Mouse (Mus musculus) heart, embryonic 16.5 days (tissue): ENCODE measurements around the gene Rbm4b. TPM values are rescaled to one million over a fixed set of nuclear protein-coding genes. Genes with fewer than 3 reads are reported as not detected.
"Not testable (repeated sequence)": the region's sequence is repeated elsewhere in the genome, so short reads cannot be mapped to it uniquely, and the experiment has no call there.

Experiments used
- ATAC-seq: fragments of 200-750 bp; cut with Nextera tagmentation; replicated peaks from 2 replicates; pipeline ENCODE4 v1.8.0; 2017; ENCODE audit warnings: moderate number of reproducible peaks; ENCODE audit not compliant: insufficient read depth, low FRiP score; ENCODE audit errors: extremely low read depth
- H3K27ac ChIP-seq: fragments of 300-500 bp; sonication (generic); 2 replicates; pipeline ENCODE4 v1.5.1; 2014; ENCODE audit warnings: mild to moderate bottlenecking, low read length, control low read depth, moderate library complexity
- H3K27me3 ChIP-seq: fragments of 300-500 bp; sonication (generic); 2 replicates; pipeline ENCODE4 v1.6.1; 2014; ENCODE audit warnings: low read length, mixed read lengths; ENCODE audit not compliant: control insufficient read depth, insufficient read depth
- H3K36me3 ChIP-seq: fragments of 300-500 bp; sonication (generic); 2 replicates; pipeline ENCODE4 v1.6.1; 2014; ENCODE audit not compliant: control insufficient read depth, insufficient read depth
- H3K4me1 ChIP-seq: fragments of 300-500 bp; sonication (generic); 2 replicates; pipeline ENCODE4 v1.6.1; 2014; ENCODE audit warnings: low read length, mixed read lengths; ENCODE audit not compliant: control insufficient read depth, insufficient read depth
- H3K4me2 ChIP-seq: fragments of 300-500 bp; sonication (generic); 2 replicates; pipeline ENCODE4 v1.6.1; 2014; ENCODE audit warnings: low read depth, mild to moderate bottlenecking, control low read depth, low read length
- H3K4me3 ChIP-seq: fragments of 300-500 bp; sonication (generic); 2 replicates; pipeline ENCODE4 v1.5.1; 2014; ENCODE audit warnings: mild to moderate bottlenecking, control low read depth, low read length
- H3K9ac ChIP-seq: fragments of 300-500 bp; sonication (generic); 2 replicates; pipeline ENCODE4 v1.6.1; 2014; ENCODE audit warnings: low read length, control low read depth
- H3K9me3 ChIP-seq: fragments of 300-500 bp; sonication (generic); replicated peaks from 2 replicates; pipeline ENCODE4 v1.6.1; 2016; ENCODE audit warnings: low read length; ENCODE audit not compliant: control insufficient read depth
- WGBS: fragments of 180-500 bp; shearing (Covaris S2); extraction: QIAGEN DNeasy Blood & Tissue Kit; methylation state at CpG from one replicate; pipeline ENCODE4 v1.1.7; 2014; 5-methylcytosine and 5-hydroxymethylcytosine counted together
- polyA plus RNA-seq: library from polyadenylated mRNA; unstranded; fragments of >200 nt; fragmentation: Nextera tagmentation; extraction: Ambion mirVana; gene quantifications from 2 replicates; pipeline ENCODE4 v1.2.1, GENCODE M21; 2015

Gene Rbm4b
- polyA plus RNA-seq, 1 experiment from 2014 or later: 38.0 TPM

DNA sequence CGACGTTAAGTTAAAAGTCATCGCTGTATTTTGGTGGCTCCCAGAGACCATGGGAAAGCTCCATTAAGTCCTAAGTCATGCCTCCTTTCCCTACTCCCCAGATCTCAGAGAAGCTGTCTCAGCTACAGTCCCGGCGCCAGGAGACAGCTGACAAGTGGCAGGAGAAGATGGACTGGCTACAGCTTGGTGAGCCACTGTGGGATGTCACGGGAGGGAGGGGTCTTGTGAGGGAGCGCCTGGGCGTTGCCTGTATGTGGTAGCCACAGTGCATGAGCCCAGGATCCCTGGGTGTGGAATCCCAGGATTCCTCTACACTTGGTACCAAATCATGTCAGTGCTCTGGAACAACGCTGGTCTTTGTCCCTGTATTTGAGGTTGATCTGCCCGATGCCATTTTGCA lies 7.8 kb upstream of the Rbm4b start:
- Histone ChIP-seq H3K9ac (no peak overlapping the region), H3K27ac (no peak overlapping the region), H3K9me3 (no peaks in the 10 kb centered on the region), H3K36me3 (no peaks in the 10 kb centered on the region), H3K4me2 (no peak overlapping the region), H3K27me3 (no peaks in the 10 kb centered on the region), H3K4me1 (0 out of 2 replicates have a peak, but pooled peaks cover 4% of the 10 kb centered on the region), H3K4me3 (no peak overlapping the region)
- no peak for ATAC-seq
- WGBS: 76% methylated on average over 10 of the region's 10 CpGs

DNA sequence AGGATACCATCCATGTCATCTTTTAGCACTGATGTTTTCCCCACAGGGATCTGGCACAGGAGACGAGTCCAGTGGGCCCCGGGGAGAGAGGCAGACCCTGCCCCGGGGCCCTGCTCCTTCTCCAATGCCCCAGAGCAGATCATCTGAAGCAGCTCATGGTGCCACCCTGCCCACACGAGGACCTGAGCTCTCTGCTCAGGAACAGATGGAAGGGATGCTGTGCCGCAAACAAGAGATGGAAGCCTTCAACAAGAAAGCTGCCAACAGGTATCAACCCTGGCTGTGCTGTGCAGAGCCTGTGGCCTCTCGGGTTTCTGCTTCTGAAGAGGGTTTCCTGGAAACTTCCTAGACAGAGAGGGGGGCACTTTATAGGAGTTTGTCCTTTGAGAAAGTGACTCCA lies 6.3 kb upstream of the Rbm4b start:
- H3K4me2 ChIP-seq: no peak overlapping the region
- H3K4me3 ChIP-seq: no peak overlapping the region
- 0 out of 2 replicates have a peak, but pooled peaks cover 4% of the 10 kb centered on the region for H3K4me1 ChIP-seq
- H3K36me3 ChIP-seq: no peaks in the 10 kb centered on the region
- no peaks in the 10 kb centered on the region for H3K27me3 ChIP-seq
- ATAC-seq: no peak
- H3K27ac ChIP-seq: no peak overlapping the region
- H3K9ac ChIP-seq: no peak overlapping the region
- 79% methylated on average over 6 of the region's 6 CpGs for WGBS
- no peaks in the 10 kb centered on the region for H3K9me3 ChIP-seq

DNA sequence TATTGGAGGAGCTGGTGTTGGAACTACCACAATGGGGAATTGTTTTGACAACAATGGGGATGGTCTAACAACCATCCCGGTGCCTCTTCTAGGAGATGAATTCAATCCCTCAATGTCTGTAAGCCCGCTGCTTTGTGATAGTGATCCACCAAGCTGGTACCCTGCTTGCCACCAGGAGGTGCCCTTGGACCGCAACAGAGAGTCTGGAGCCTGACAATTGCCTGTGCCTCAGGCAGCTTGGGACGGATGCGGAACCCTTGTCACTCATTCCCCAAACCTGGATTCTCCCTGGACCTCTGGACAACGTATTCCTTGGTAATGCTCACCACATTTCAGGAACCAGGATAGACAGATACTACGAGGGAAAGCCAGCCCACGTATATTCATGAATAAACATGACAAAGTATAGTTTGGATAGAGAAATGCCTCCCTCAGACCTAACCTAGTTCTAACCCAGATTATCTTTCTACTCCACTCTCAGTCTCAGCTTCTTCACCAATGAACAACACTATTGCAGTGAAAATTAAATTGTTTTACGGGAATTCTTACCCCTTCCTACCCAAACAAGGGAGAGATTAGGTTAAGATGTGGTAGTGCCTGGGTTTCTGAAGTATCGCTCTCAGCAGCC lies 618 bp upstream of the Rbm4b start:
- ATAC-seq: peak; percentile 78
- Histone ChIP-seq H3K27me3 (no peaks in the 10 kb centered on the region), H3K4me2 (peak overlapping the region; percentile 79), H3K4me3 (peak overlapping the region; percentile 91), H3K36me3 (peaks cover 2% of the 10 kb centered on the region; the same call in 1 of the 2 replicates), H3K9ac (peak overlapping the region; percentile 77), H3K9me3 (no peaks in the 10 kb centered on the region), H3K4me1 (peaks cover 12% of the 10 kb centered on the region), H3K27ac (peak overlapping the region; percentile 93)
- WGBS: 0% methylated on average over 10 of the region's 10 CpGs

DNA sequence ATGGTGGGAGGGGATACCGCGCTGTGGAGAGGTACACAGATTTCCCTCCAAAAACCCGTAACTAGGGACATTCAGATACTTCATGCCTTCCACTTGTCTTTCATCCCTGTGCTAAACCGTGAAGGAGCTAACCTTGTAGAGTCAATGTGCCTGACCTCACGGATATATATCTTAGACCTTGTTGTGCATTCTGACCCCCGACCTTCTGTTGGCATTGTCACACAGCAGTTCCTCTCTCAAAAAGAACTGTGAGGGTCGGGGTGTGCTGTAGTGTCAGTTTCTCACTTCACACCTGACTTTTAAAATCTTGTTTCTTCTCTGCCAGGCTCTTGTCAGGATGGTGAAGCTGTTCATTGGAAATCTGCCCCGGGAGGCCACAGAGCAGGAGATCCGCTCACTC lies 624 bp downstream of the Rbm4b start:
- H3K4me1 ChIP-seq: peaks cover 12% of the 10 kb centered on the region
- 3% methylated on average over 9 of the region's 9 CpGs for WGBS
- H3K27me3 ChIP-seq: no peaks in the 10 kb centered on the region
- H3K9me3 ChIP-seq: no peaks in the 10 kb centered on the region
- ATAC-seq: no peak
- peak overlapping the region; percentile 91 for H3K9ac ChIP-seq
- peak overlapping the region; percentile 91 for H3K4me3 ChIP-seq
- H3K4me2 ChIP-seq: peak overlapping the region; percentile 90
- H3K27ac ChIP-seq: peak overlapping the region; percentile 97
- peaks cover 3% of the 10 kb centered on the region; the same call in 1 of the 2 replicates for H3K36me3 ChIP-seq

DNA sequence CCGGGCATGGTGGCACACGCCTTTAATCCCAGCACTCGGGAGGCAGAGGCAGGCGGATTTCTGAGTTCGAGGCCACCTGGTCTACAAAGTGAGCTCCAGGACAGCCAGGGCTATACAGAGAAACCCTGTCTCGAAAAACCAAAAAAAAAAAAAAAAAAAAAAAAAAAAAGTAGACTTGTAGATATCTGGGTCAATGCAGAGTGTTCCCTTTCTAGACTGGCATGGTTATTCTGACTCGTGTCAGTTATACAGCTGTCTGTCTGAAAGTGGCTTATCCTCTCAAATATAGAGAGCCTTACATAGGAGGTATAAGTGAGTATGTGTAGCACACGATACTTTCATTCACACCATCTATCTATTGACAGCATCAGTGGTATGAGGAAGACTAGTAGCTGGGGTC lies 4.2 kb downstream of the Rbm4b start:
- H3K9me3 ChIP-seq, H3K27me3 ChIP-seq, H3K4me1 ChIP-seq, ATAC-seq, H3K27ac ChIP-seq, H3K4me3 ChIP-seq, H3K9ac ChIP-seq, H3K4me2 ChIP-seq: not testable (repeated sequence)
- H3K36me3 ChIP-seq: peaks cover 21% of the 10 kb centered on the region
- 81% methylated on average over 8 of the region's 8 CpGs for WGBS

DNA sequence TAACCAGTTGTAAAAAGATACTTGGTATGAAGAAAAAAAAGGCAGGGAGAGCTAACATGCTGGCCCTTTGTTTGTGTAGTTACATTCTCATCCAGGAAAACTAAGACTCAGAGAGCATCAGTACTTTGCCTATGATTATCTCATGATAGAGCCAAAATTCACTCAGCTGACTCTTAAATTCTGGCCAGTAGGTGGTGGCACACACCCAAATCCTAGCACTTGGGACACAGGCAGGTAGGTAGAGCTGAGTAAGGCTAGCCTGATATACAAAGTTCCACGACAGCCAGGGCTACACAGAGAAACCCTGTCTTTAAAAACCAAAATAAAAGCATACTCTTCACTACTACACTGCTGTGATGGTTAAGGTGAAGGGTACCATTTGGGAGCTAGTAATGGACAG lies 6.6 kb downstream of the Rbm4b start:
- 63% methylated on average over 1 of the region's 1 CpGs for WGBS
- ATAC-seq: no peak
- Histone ChIP-seq H3K27me3 (no peaks in the 10 kb centered on the region), H3K4me3 (no peak overlapping the region), H3K27ac (no peak overlapping the region), H3K36me3 (peaks cover 24% of the 10 kb centered on the region), H3K4me2 (no peak overlapping the region), H3K4me1 (peaks cover 7% of the 10 kb centered on the region), H3K9me3 (no peaks in the 10 kb centered on the region), H3K9ac (no peak overlapping the region)

DNA sequence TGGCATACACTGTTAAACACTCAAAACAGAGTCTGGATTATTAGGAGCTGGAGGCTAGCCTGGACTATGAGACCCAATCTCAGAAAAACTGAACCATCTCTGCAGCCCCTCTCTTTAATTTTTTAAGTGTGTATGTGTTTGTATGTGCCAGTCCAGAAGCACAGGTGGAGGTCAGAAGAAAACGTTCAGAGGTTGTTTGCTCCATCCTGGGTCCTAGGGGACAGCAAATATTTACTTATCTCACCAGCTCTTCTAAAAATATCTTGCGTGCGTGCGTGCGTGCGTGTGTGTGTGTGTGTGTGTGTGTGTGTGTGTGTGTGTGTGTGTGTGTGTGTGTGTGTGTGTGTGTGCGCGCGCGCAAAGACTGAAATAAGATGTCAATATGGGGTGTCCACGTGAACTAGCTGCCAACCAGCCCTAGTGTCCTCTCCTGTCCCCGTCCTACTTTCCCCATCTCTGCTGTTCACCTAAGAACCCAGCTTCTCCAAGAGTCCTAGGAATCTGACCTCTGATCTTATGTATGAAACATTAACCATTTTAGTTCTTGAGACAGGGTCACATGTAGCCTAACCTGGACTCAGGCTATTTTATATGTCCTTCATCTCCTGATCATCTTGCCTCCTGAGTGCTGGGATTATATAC lies 11.3 kb downstream of the Rbm4b start:
- Histone ChIP-seq H3K9me3 (no peaks in the 10 kb centered on the region), H3K4me2 (no peak overlapping the region), H3K27me3 (no peaks in the 10 kb centered on the region), H3K36me3 (peaks cover 29% of the 10 kb centered on the region), H3K4me1 (peaks cover 2% of the 10 kb centered on the region), H3K27ac (no peak overlapping the region), H3K4me3 (no peak overlapping the region), H3K9ac (no peak overlapping the region)
- 51% methylated on average over 8 of the region's 12 CpGs for WGBS
- no peak for ATAC-seq

DNA sequence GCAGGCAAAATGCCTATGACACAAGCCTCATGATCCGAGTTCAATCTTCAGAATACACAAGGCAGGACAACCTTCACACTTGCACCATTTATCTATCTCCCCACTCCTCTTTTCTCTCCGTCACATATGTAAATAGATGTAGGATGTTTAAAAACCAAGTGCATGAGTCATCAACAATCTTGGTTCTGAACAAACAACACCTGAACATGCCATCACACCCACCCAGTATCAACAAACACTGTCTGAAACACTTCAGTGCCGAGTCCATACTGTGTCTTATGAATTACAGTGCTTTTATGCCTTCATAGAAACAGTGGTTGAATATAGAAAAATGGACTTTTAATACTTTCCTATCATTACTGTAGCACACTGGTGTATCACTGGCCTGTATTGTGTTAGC lies 16.5 kb downstream of the Rbm4b start:
- ATAC-seq: no peak
- 78% methylated on average over 3 of the region's 3 CpGs for WGBS
- no peak overlapping the region for H3K27ac ChIP-seq
- no peaks in the 10 kb centered on the region; the same call in 1 of the 2 replicates for H3K4me1 ChIP-seq
- H3K4me2 ChIP-seq: no peak overlapping the region
- H3K36me3 ChIP-seq: peaks cover 18% of the 10 kb centered on the region
- H3K4me3 ChIP-seq: no peak overlapping the region
- no peak overlapping the region for H3K9ac ChIP-seq
- no peaks in the 10 kb centered on the region for H3K27me3 ChIP-seq
- H3K9me3 ChIP-seq: no peaks in the 10 kb centered on the region

DNA sequence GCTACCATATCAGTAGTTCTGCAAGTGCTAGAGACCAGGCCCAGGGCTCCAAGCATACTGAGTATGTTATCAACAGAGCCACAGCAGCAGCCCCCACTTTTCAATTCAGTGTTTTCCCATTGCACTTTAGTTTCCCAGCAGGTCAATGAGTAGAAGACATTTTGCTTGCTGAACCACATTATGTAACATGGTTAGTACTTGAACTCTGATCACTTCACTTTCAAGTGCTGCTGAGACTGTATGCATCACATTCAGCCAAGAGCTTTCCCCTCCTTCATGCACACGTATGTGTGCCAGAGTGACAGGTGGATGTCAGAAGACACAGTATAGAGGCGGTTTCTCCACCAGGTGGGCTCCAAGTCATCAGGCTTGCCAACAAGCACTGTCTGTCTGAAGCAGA lies 26.6 kb downstream of the Rbm4b start:
- H3K27ac ChIP-seq: no peak overlapping the region
- H3K9me3 ChIP-seq: no peaks in the 10 kb centered on the region
- 75% methylated on average over 2 of the region's 2 CpGs for WGBS
- no peak overlapping the region for H3K9ac ChIP-seq
- no peaks in the 10 kb centered on the region for H3K27me3 ChIP-seq
- ATAC-seq: no peak
- peaks cover 30% of the 10 kb centered on the region for H3K36me3 ChIP-seq
- no peak overlapping the region for H3K4me3 ChIP-seq
- peaks cover 13% of the 10 kb centered on the region for H3K4me1 ChIP-seq
- no peak overlapping the region for H3K4me2 ChIP-seq
